Mouse (Mus musculus): ENCODE measurements around the gene Otulinl.

DNA sequence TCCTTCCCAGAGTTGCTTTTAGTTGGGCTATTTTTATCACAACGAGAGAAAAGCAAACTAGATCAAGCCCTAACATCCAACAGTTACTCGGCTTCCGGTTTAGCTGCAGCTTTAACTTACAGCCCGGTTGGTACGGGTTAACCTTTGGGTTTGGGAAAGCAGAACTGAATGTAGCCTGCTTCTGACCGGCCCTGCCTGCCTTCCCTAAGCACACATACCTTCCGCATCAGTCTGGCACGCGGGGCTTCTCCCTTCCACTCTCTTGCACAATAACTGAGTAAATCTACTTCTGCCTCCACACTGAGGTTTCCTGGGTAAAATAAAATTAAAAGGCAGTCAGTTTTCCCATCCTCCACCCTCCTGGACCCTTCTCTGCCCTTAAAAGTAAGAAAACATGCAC lies 17.3 kb downstream of the Otulinl start:
- TF ChIP-seq GATA1 (IDR thresholded peaks at IDR 0.05; ENCODE audit: borderline replicate concordance, low read length): no peak
- no peak for TF ChIP-seq FLI1 (IDR thresholded peaks at IDR 0.05; ENCODE audit: low read length)
